7 mouse cellular contexts compared by ENCODE assay signal in genomic region chrX:20292040-20292417, GRCm38 (mm10). TPM values are rescaled to one million over a fixed set of nuclear protein-coding genes. Genes with fewer than 3 reads are reported as not detected.
DNase-seq lines count a peak whose midpoint lies in the region; ATAC-seq and TF ChIP-seq lines count a peak whose summit lies in the region.

No protein-coding gene starts in this region.

- peak overlapping the region; percentile 46 for H3K4me3 ChIP-seq in lung, embryonic 14.5 days (ENCODE audit: low read depth, low read length)
- peak overlapping the region; percentile 67 for H3K4me3 ChIP-seq in forebrain, embryonic 10.5 days
- peak overlapping the region; percentile 57 for H3K4me3 ChIP-seq in intestine, embryonic 15.5 days (replicated peaks)
- H3K4me3 ChIP-seq in neural tube, embryonic 13.5 days = peak overlapping the region; percentile 61

- no peak overlapping the region for H3K27ac ChIP-seq in lung, embryonic 14.5 days (ENCODE audit: low read depth)
- no peak overlapping the region for H3K27ac ChIP-seq in forebrain, embryonic 10.5 days
- no peak overlapping the region for H3K27ac ChIP-seq in intestine, embryonic 15.5 days
- H3K27ac ChIP-seq in neural tube, embryonic 13.5 days (replicated peaks) = no peak overlapping the region

- WGBS in lung, embryonic 14.5 days = 30% methylated on average over 11 of the region's 11 CpGs
- WGBS in forebrain, embryonic 10.5 days = 35% methylated on average over 11 of the region's 11 CpGs
- WGBS in intestine, embryonic 15.5 days = 44% methylated on average over 11 of the region's 11 CpGs
- 41% methylated on average over 11 of the region's 11 CpGs for WGBS in neural tube, embryonic 13.5 days

- peak overlapping the region; percentile 71 for H3K4me2 ChIP-seq in lung, embryonic 14.5 days
- peak overlapping the region; percentile 87 for H3K4me2 ChIP-seq in intestine, embryonic 15.5 days (replicated peaks)
- H3K4me2 ChIP-seq in neural tube, embryonic 13.5 days = peak overlapping the region; percentile 59

- no peaks in the 10 kb centered on the region for H3K27me3 ChIP-seq in lung, embryonic 14.5 days (ENCODE audit: insufficient read depth, low read length)
- peaks cover 32% of the 10 kb centered on the region for H3K27me3 ChIP-seq in forebrain, embryonic 10.5 days (ENCODE audit: poor library complexity, severe bottlenecking)
- H3K27me3 ChIP-seq in intestine, embryonic 15.5 days (replicated peaks) = 0 out of 2 replicates have a peak, but pooled peaks cover 3% of the 10 kb centered on the region
- H3K27me3 ChIP-seq in neural tube, embryonic 13.5 days = no peaks in the 10 kb centered on the region

- H3K36me3 ChIP-seq in lung, embryonic 14.5 days (ENCODE audit: insufficient read depth) = no peaks in the 10 kb centered on the region
- no peaks in the 10 kb centered on the region for H3K36me3 ChIP-seq in forebrain, embryonic 10.5 days (replicated peaks)
- H3K36me3 ChIP-seq in intestine, embryonic 15.5 days = no peaks in the 10 kb centered on the region
- H3K36me3 ChIP-seq in neural tube, embryonic 13.5 days = no peaks in the 10 kb centered on the region

- no peak overlapping the region for H3K9ac ChIP-seq in lung, embryonic 14.5 days
- no peak overlapping the region for H3K9ac ChIP-seq in intestine, embryonic 15.5 days
- peak overlapping the region; percentile 74 for H3K9ac ChIP-seq in neural tube, embryonic 13.5 days

- no peaks in the 10 kb centered on the region for H3K4me1 ChIP-seq in lung, embryonic 14.5 days (ENCODE audit: insufficient read depth)
- no peaks in the 10 kb centered on the region for H3K4me1 ChIP-seq in forebrain, embryonic 10.5 days
- H3K4me1 ChIP-seq in intestine, embryonic 15.5 days (replicated peaks) = no peaks in the 10 kb centered on the region
- H3K4me1 ChIP-seq in neural tube, embryonic 13.5 days (replicated peaks) = no peaks in the 10 kb centered on the region

- no peak for DNase-seq in lung, embryonic 14.5 days
- no peak for DNase-seq in lung, postnatal 25 days (ENCODE audit: low spot score)
- no peak for DNase-seq in forebrain, embryonic 10.5 days (ENCODE audit: extremely low spot score, low spot score)
- no peak for DNase-seq in layer of hippocampus, adult 9-10 months (ENCODE audit: low spot score)
- DNase-seq in MN1 (ENCODE audit: low spot score) = no peak

- ATAC-seq in lung, embryonic 14.5 days (ENCODE audit: insufficient read depth) = no peak; the same call in 1 of the 2 replicates
- ATAC-seq in intestine, embryonic 15.5 days = peak; percentile 20; the same call in 1 of the 2 replicates
- ATAC-seq in neural tube, embryonic 13.5 days (ENCODE audit: low read depth) = peak; percentile 68

- TF ChIP-seq CTCF in lung, embryonic 14.5 days (IDR thresholded peaks at IDR 0.05; ENCODE audit: low read depth) = no peak

- no peaks in the 10 kb centered on the region for H3K9me3 ChIP-seq in lung, embryonic 14.5 days (ENCODE audit: low read depth, low read length)
- H3K9me3 ChIP-seq in forebrain, embryonic 10.5 days = no peaks in the 10 kb centered on the region
- H3K9me3 ChIP-seq in intestine, embryonic 15.5 days = no peaks in the 10 kb centered on the region
- H3K9me3 ChIP-seq in neural tube, embryonic 13.5 days = no peaks in the 10 kb centered on the region

RNA-seq across cellular contexts. Expression of gene Slc9a7, which starts 0.4 kb away (rescaled TPM):
- polyA plus RNA-seq in lung, embryonic 14.5 days (2014; fragmentation: Nextera tagmentation; extraction: Ambion mirVana) = 1.2 and 1.4 TPM in 2 replicates
- 0.49 and 0.93 TPM in 2 replicates for polyA plus RNA-seq in forebrain, embryonic 10.5 days (2016; fragmentation: Nextera tagmentation; extraction: Ambion mirVana)
- 0.63 and 0.85 TPM in 2 replicates for polyA plus RNA-seq in intestine, embryonic 15.5 days (2015; fragmentation: Nextera tagmentation; extraction: Ambion mirVana)
- polyA plus RNA-seq in neural tube, embryonic 13.5 days (2015; fragmentation: Nextera tagmentation; extraction: Ambion mirVana) = 6.9 and 7.1 TPM in 2 replicates
